Mouse (Mus musculus) heart, adult 2 months (tissue): ENCODE results near the gene Spred1. TPM values are rescaled to one million over a fixed set of nuclear protein-coding genes. Genes with fewer than 3 reads are reported as not detected.
A peak's percentile ranks its signal among the peaks of the same experiment; 100 is the strongest.

Source experiments
- DNase-seq, 2 experiments: peaks; one replicate each; pipeline ENCODE4 v3.0.0; 2021
- H3K27ac ChIP-seq: fragments of 200-600 bp; 2 replicates; pipeline ENCODE4 v1.8.1; 2022
- H3K27me3 ChIP-seq: fragments of 200-500 bp; 2 replicates; pipeline ENCODE4 v1.6.1; 2012; ENCODE audit warnings: mild to moderate bottlenecking, low read length, inconsistent platforms, mixed read lengths; ENCODE audit not compliant: control insufficient read depth, insufficient read depth
- H3K36me3 ChIP-seq: fragments of 200-500 bp; 2 replicates; pipeline ENCODE4 v1.6.1; 2012; ENCODE audit warnings: low read length, inconsistent platforms; ENCODE audit not compliant: control insufficient read depth, insufficient read depth
- H3K4me1 ChIP-seq: fragments of 200-500 bp; 2 replicates; pipeline ENCODE4 v1.6.1; 2011; ENCODE audit warnings: low read length; ENCODE audit not compliant: control insufficient read depth, insufficient read depth
- H3K4me3 ChIP-seq: fragments of 200-600 bp; 2 replicates; pipeline ENCODE4 v1.8.1; 2022
- H3K79me2 ChIP-seq: fragments of 200-500 bp; replicated peaks from 2 replicates; pipeline ENCODE4 v1.6.1; 2012; ENCODE audit warnings: mild to moderate bottlenecking, inconsistent platforms, low read length, moderate library complexity, mixed read lengths; ENCODE audit not compliant: control insufficient read depth, insufficient read depth
- H3K9ac ChIP-seq: fragments of 200-500 bp; 2 replicates; pipeline ENCODE4 v1.6.1; 2012; ENCODE audit warnings: low read depth, mild to moderate bottlenecking, control low read depth, inconsistent platforms, low read length, mixed read lengths
- CTCF ChIP-seq: fragments of 200-600 bp; IDR thresholded peaks from 2 replicates; pipeline ENCODE4 v1.8.1; 2022; ENCODE audit warnings: antibody characterized with exemption, mild to moderate bottlenecking, moderate library complexity
- EP300 ChIP-seq: fragments of 200-500 bp; IDR thresholded peaks from 2 replicates; pipeline ENCODE4 v1.6.1; 2011; ENCODE audit warnings: low read depth, low read length, control low read depth; ENCODE audit not compliant: insufficient read depth
- POLR2A ChIP-seq: fragments of 200-500 bp; IDR thresholded peaks from 2 replicates; pipeline ENCODE4 v1.6.1; 2011; ENCODE audit warnings: mild to moderate bottlenecking, low read depth, low read length, control low read depth; ENCODE audit not compliant: insufficient read depth
- WGBS: fragments of 180-500 bp; shearing (Covaris S2); methylation state at CpG from one replicate; pipeline ENCODE4 v1.1.7; 2018; 5-methylcytosine and 5-hydroxymethylcytosine counted together
- intact Hi-C: fragments of 180-260 bp; cut with DNase I; formaldehyde crosslinking; loops from one replicate; pipeline ENCODE4 v1.15.1; 2025
- microRNA-seq, 2 experiments: library from miRNA; unstranded; fragments of <30 nt; microRNA quantifications; one replicate each; pipeline ENCODE4 v1.2.0; 2021
- polyA plus RNA-seq: library from polyadenylated mRNA; depleted of rRNA; stranded (reverse); fragments of >200 nt; gene quantifications from 2 replicates; pipeline ENCODE4 v1.2.3, GENCODE M21; 2012; rRNA removed
- total RNA-seq, 2 experiments: library from RNA; stranded (reverse); gene quantifications; 2 replicates each; pipeline ENCODE4 v1.2.3; 2021

The Spred1 gene
- total and polyA plus RNA-seq, 3 experiments: 3.7 to 15.6 (median 14.0) TPM

GRCm38 (mm10) chr2:117228601-117229125 lies 107.5 kb downstream of the Spred1 start:
- 47% methylated on average over 11 of the region's 11 CpGs for WGBS
- Histone ChIP-seq H3K27me3 (no peaks in the 10 kb centered on the region), H3K79me2 (no peaks in the 10 kb centered on the region), H3K9ac (0 out of 2 replicates have a peak overlapping the region, but pooled peaks have one; percentile 9), H3K27ac (no peak overlapping the region), H3K4me3 (no peak overlapping the region), H3K36me3 (no peaks in the 10 kb centered on the region), H3K4me1 (no peaks in the 10 kb centered on the region)
- intact Hi-C loops: no loop called here
- no peak for DNase-seq
- TF ChIP-seq EP300 (no peak), CTCF (no peak), POLR2A (no peak)

GRCm38 (mm10) chr2:117230261-117230660 lies 109.1 kb downstream of the Spred1 start:
- Histone ChIP-seq H3K36me3 (no peaks in the 10 kb centered on the region), H3K4me3 (no peak overlapping the region), H3K79me2 (no peaks in the 10 kb centered on the region), H3K27ac (no peak overlapping the region), H3K9ac (no peak overlapping the region), H3K27me3 (no peaks in the 10 kb centered on the region), H3K4me1 (no peaks in the 10 kb centered on the region)
- WGBS: 75% methylated on average over 7 of the region's 7 CpGs
- no peak for DNase-seq
- no peak for TF ChIP-seq EP300
- no peak for TF ChIP-seq CTCF
- TF ChIP-seq POLR2A: no peak
- intact Hi-C loops: no loop called here

GRCm38 (mm10) chr2:117231257-117231656 lies 110.1 kb downstream of the Spred1 start:
- Histone ChIP-seq H3K27ac (no peak overlapping the region), H3K36me3 (no peaks in the 10 kb centered on the region)
- DNase-seq: peak; percentile 75 to 85

More at GRCm38 (mm10) chr2:117231257-117231656, 110.1 kb downstream of the Spred1 start:
- Histone ChIP-seq H3K4me3 (no peak overlapping the region), H3K4me1 (no peaks in the 10 kb centered on the region), H3K9ac (no peak overlapping the region), H3K27me3 (peaks cover 1% of the 10 kb centered on the region; the same call in 1 of the 2 replicates), H3K79me2 (no peaks in the 10 kb centered on the region)
- TF ChIP-seq POLR2A: no peak
- TF ChIP-seq CTCF: no peak; the same call in 1 of the 2 replicates
- TF ChIP-seq EP300: no peak
- WGBS: 5% methylated on average over 13 of the region's 13 CpGs
- intact Hi-C loops: loop anchor here (1.0 kb wide), 2 partner anchors 51 to 334 kb away; no protein-coding TSS in a partner anchor

Small RNAs within 50 kb of the gene (microRNA-seq; reads per million reads assigned to microRNA genes)
- 4,074 to 5,268 reads per million in 2 experiments for gene Mir674

Other genes with a start within 250 kb of the Spred1 start
- gene Tmco5, start 242.7 kb upstream of the Spred1 start, total RNA-seq: not detected
- gene Tmco5, start 242.7 kb upstream of the Spred1 start, polyA plus RNA-seq: not detected in 2 replicates
- 10 to 100 TPM; 21.5 to 22.2 TPM for gene Fam98b, start 128.4 kb downstream of the Spred1 start, total RNA-seq
- gene Fam98b, start 128.4 kb downstream of the Spred1 start, polyA plus RNA-seq: 7.5 and 12.4 TPM in 2 replicates
- under 1 TPM; 0.34 to 0.43 TPM for gene Rasgrp1, start 221.6 kb downstream of the Spred1 start, total RNA-seq
- gene Rasgrp1, start 221.6 kb downstream of the Spred1 start, polyA plus RNA-seq: 0.62 and 0.67 TPM in 2 replicates